Mouse (Mus musculus) C2C12 (cell line): ENCODE data around the gene Oxa1l. TPM values are rescaled to one million over a fixed set of nuclear protein-coding genes. Genes with fewer than 3 reads are reported as not detected.

Experiments
- H3K27me3 ChIP-seq: one replicate; pipeline ENCODE4 v1.6.1; 2011; ENCODE audit not compliant: control insufficient read depth, insufficient read depth, insufficient read length
- H3K36me3 ChIP-seq: one replicate; pipeline ENCODE4 v1.6.1; 2011; ENCODE audit not compliant: control insufficient read depth, insufficient read depth
- H3K4me3 ChIP-seq: one replicate; pipeline ENCODE4 v1.5.1; 2011; ENCODE audit warnings: mild to moderate bottlenecking, control low read depth; ENCODE audit not compliant: poor library complexity, insufficient read depth, severe bottlenecking
- H3K79me2 ChIP-seq: one replicate; pipeline ENCODE4 v1.6.1; 2011; ENCODE audit not compliant: control insufficient read depth, insufficient read depth
- H3K79me3 ChIP-seq: one replicate; pipeline ENCODE4 v1.6.1; 2011; ENCODE audit warnings: low read depth, control low read depth
- H3ac ChIP-seq: one replicate; pipeline ENCODE3; 2011; ENCODE audit warnings: low read depth; ENCODE audit not compliant: control insufficient read depth, insufficient read length
- CEBPB ChIP-seq: IDR thresholded peaks from one replicate; pipeline ENCODE4 v1.6.1; 2011; ENCODE audit warnings: low read depth, mild to moderate bottlenecking, control low read depth, moderate library complexity
- CTCF ChIP-seq: IDR thresholded peaks from one replicate; pipeline ENCODE4 v1.5.1; 2011; ENCODE audit not compliant: control insufficient read depth, insufficient read depth, insufficient read length
- FOSL1 ChIP-seq: IDR thresholded peaks from one replicate; pipeline ENCODE4 v1.8.0; 2011; ENCODE audit warnings: mild to moderate bottlenecking, low read length; ENCODE audit not compliant: poor library complexity, insufficient read depth, severe bottlenecking
- MAX ChIP-seq: IDR thresholded peaks from one replicate; pipeline ENCODE4 v1.6.1; 2011; ENCODE audit warnings: mild to moderate bottlenecking, control low read depth
- MYOD1 ChIP-seq: IDR thresholded peaks from one replicate; pipeline ENCODE4 v1.6.1; 2011; ENCODE audit warnings: low read depth; ENCODE audit not compliant: control insufficient read depth, insufficient read length
- MYOG ChIP-seq: IDR thresholded peaks from one replicate; pipeline ENCODE4 v1.6.1; 2011; ENCODE audit not compliant: control insufficient read depth, insufficient read length; ENCODE audit errors: extremely low read depth
- USF1 ChIP-seq: IDR thresholded peaks from one replicate; pipeline ENCODE4 v1.6.1; 2011; ENCODE audit warnings: low read depth, mild to moderate bottlenecking, control low read depth, moderate library complexity
- polyA plus RNA-seq: library from polyadenylated mRNA; unstranded; fragments of >200 nt; fragmentation: generic; extraction: Trizol; gene quantifications from one replicate; pipeline ENCODE4 v1.2.1, GENCODE M21; 2012; ENCODE audit warnings: missing spikeins

Gene Oxa1l
- polyA plus RNA-seq, 1 experiment, result 54.8 TPM

GRCm38 (mm10) chr14:54409057-54409645 lies 48.5 kb downstream of the Oxa1l start:
- Histone ChIP-seq H3K4me3 (no peak overlapping the region), H3K79me2 (no peaks in the 10 kb centered on the region), H3K79me3 (no peaks in the 10 kb centered on the region), H3ac (no peak overlapping the region), H3K36me3 (no peaks in the 10 kb centered on the region), H3K27me3 (no peaks in the 10 kb centered on the region)
- no peak for TF ChIP-seq CEBPB
- TF ChIP-seq MYOD1, result no peak
- TF ChIP-seq MAX, result no peak
- TF ChIP-seq USF1, result no peak
- no peak for TF ChIP-seq CTCF
- no peak for TF ChIP-seq MYOG

GRCm38 (mm10) chr14:54409980-54410810 lies 49.6 kb downstream of the Oxa1l start:
- Histone ChIP-seq H3K27me3 (no peaks in the 10 kb centered on the region), H3K36me3 (no peaks in the 10 kb centered on the region), H3K79me3 (no peaks in the 10 kb centered on the region), H3K4me3 (no peak overlapping the region), H3ac (no peak overlapping the region), H3K79me2 (no peaks in the 10 kb centered on the region)
- TF ChIP-seq MYOG (no peak), USF1 (no peak), MAX (no peak), MYOD1 (no peak), CEBPB (no peak), FOSL1 (no peak)

- H3K36me3 ChIP-seq, result no peaks in the 10 kb centered on the region
- no peak overlapping the region for H3ac ChIP-seq
- no peak overlapping the region for H3K4me3 ChIP-seq
- H3K79me3 ChIP-seq, result no peaks in the 10 kb centered on the region
- TF ChIP-seq MYOD1, result no peak
- no peak for TF ChIP-seq CEBPB
- TF ChIP-seq FOSL1, result no peak
- no peak for TF ChIP-seq MYOG
- no peak for TF ChIP-seq MAX
- no peak for TF ChIP-seq USF1
- TF ChIP-seq CTCF, result no peak
- H3K27me3 ChIP-seq, result no peaks in the 10 kb centered on the region
- H3K79me2 ChIP-seq, result no peaks in the 10 kb centered on the region
These were observed 51.5 kb downstream of the Oxa1l start for GRCm38 (mm10) chr14:54412000-54412576.

- no peak overlapping the region for H3K4me3 ChIP-seq
- TF ChIP-seq MYOD1 (no peak), CTCF (peak; percentile 70)
These were observed 52.1 kb downstream of the Oxa1l start for GRCm38 (mm10) chr14:54412629-54413170.

GRCm38 (mm10) chr14:54413877-54414700 lies 53.5 kb downstream of the Oxa1l start:
- Histone ChIP-seq H3K79me3 (no peaks in the 10 kb centered on the region), H3K27me3 (no peaks in the 10 kb centered on the region), H3K79me2 (no peaks in the 10 kb centered on the region), H3ac (no peak overlapping the region), H3K36me3 (no peaks in the 10 kb centered on the region), H3K4me3 (no peak overlapping the region)
- TF ChIP-seq CEBPB, result no peak

More at GRCm38 (mm10) chr14:54412629-54413170, 52.1 kb downstream of the Oxa1l start:
- H3ac ChIP-seq, result no peak overlapping the region
- H3K79me3 ChIP-seq, result no peaks in the 10 kb centered on the region
- no peaks in the 10 kb centered on the region for H3K36me3 ChIP-seq
- H3K27me3 ChIP-seq, result no peaks in the 10 kb centered on the region
- H3K79me2 ChIP-seq, result no peaks in the 10 kb centered on the region
